Mouse (Mus musculus) kidney, adult 18-20 months (tissue): ENCODE measurements around the gene Radil.

Source experiments
- DNase-seq: peaks from one replicate; pipeline ENCODE4 v3.0.0; 2021

Radil gene

GRCm38 (mm10) chr5:142550706-142551652, at the start of gene Radil:
TSS of gene Radil (minus strand) at chr5:142551098.
- peak; percentile 87 for DNase-seq

- DNase-seq = peak; percentile 22
Observed at GRCm38 (mm10) chr5:142597648-142598390, 46.9 kb upstream of the Radil start.

GRCm38 (mm10) chr5:142596723-142597122, 45.8 kb upstream of the Radil start:
- no peak for DNase-seq

GRCm38 (mm10) chr5:142595698-142596097, 44.8 kb upstream of the Radil start:
- no peak for DNase-seq

GRCm38 (mm10) chr5:142590953-142591616, 40.2 kb upstream of the Radil start:
- no peak for DNase-seq

GRCm38 (mm10) chr5:142583616-142584126, 32.8 kb upstream of the Radil start:
- DNase-seq = no peak

GRCm38 (mm10) chr5:142581517-142581916, 30.6 kb upstream of the Radil start:
- DNase-seq = peak; percentile 54

GRCm38 (mm10) chr5:142578192-142578591, 27.3 kb upstream of the Radil start:
- DNase-seq = no peak

GRCm38 (mm10) chr5:142576832-142577231, 25.9 kb upstream of the Radil start:
- no peak for DNase-seq

- no peak for DNase-seq
Observed at GRCm38 (mm10) chr5:142574323-142575057, 23.6 kb upstream of the Radil start.

GRCm38 (mm10) chr5:142564606-142565005, 13.7 kb upstream of the Radil start:
- no peak for DNase-seq

- no peak for DNase-seq
Observed at GRCm38 (mm10) chr5:142560261-142560660, 9.4 kb upstream of the Radil start.

GRCm38 (mm10) chr5:142557397-142558067, 6.6 kb upstream of the Radil start:
- DNase-seq = peak; percentile 69

- DNase-seq = no peak
Observed at GRCm38 (mm10) chr5:142556721-142557120, 5.8 kb upstream of the Radil start.

GRCm38 (mm10) chr5:142555866-142556265, 5.0 kb upstream of the Radil start:
- no peak for DNase-seq

GRCm38 (mm10) chr5:142549961-142550705, 765 bp downstream of the Radil start:
- peak; percentile 10 for DNase-seq

GRCm38 (mm10) chr5:142549441-142549840, 1.5 kb downstream of the Radil start:
- DNase-seq = no peak

- no peak for DNase-seq
Observed at GRCm38 (mm10) chr5:142547066-142547465, 3.8 kb downstream of the Radil start.

- no peak for DNase-seq
Observed at GRCm38 (mm10) chr5:142546344-142546743, 4.6 kb downstream of the Radil start.

GRCm38 (mm10) chr5:142545014-142545795, 5.7 kb downstream of the Radil start:
- no peak for DNase-seq
